In genomic region chr17:35638475-35639190, GRCm38 (mm10) we compare ENCODE assay signal across 8 mouse cellular contexts. TPM values are rescaled to one million over a fixed set of nuclear protein-coding genes. Genes with fewer than 3 reads are reported as not detected.
DNase-seq lines count a peak whose midpoint lies in the region; ATAC-seq and TF ChIP-seq lines count a peak whose summit lies in the region.

No protein-coding gene starts in this region.

- H3K9ac ChIP-seq in embryonic facial prominence, embryonic 12.5 days = no peak overlapping the region
- H3K9ac ChIP-seq in heart, embryonic 13.5 days = peak overlapping the region; percentile 52; the same call in 1 of the 2 replicates
- H3K9ac ChIP-seq in kidney, embryonic 14.5 days (ENCODE audit: low read depth, low read length) = no peak overlapping the region
- no peak overlapping the region for H3K9ac ChIP-seq in liver, postnatal 0 days (replicated peaks)
- no peak overlapping the region for H3K9ac ChIP-seq in neural tube, embryonic 15.5 days (replicated peaks)

- H3K4me2 ChIP-seq in embryonic facial prominence, embryonic 12.5 days (replicated peaks) = peak overlapping the region; percentile 26; the same call in 1 of the 2 replicates
- peak overlapping the region; percentile 64 for H3K4me2 ChIP-seq in heart, embryonic 13.5 days
- no peak overlapping the region; the same call in 1 of the 2 replicates for H3K4me2 ChIP-seq in kidney, embryonic 14.5 days (replicated peaks; ENCODE audit: low read depth, low read length)
- no peak overlapping the region for H3K4me2 ChIP-seq in liver, postnatal 0 days (ENCODE audit: low read depth, low read length)
- peak overlapping the region; percentile 34 for H3K4me2 ChIP-seq in neural tube, embryonic 15.5 days

- peaks cover 5% of the 10 kb centered on the region; the same call in 1 of the 2 replicates for H3K4me1 ChIP-seq in embryonic facial prominence, embryonic 12.5 days
- peaks cover 25% of the 10 kb centered on the region for H3K4me1 ChIP-seq in heart, embryonic 13.5 days
- no peaks in the 10 kb centered on the region for H3K4me1 ChIP-seq in kidney, embryonic 14.5 days (ENCODE audit: control insufficient read depth, insufficient read depth, low read length)
- H3K4me1 ChIP-seq in liver, postnatal 0 days (ENCODE audit: insufficient read depth) = peaks cover 3% of the 10 kb centered on the region; the same call in 1 of the 2 replicates
- peaks cover 9% of the 10 kb centered on the region for H3K4me1 ChIP-seq in neural tube, embryonic 15.5 days

- peak; percentile 80 for ATAC-seq in embryonic facial prominence, embryonic 12.5 days (ENCODE audit: insufficient number of reproducible peaks, insufficient read depth, low FRiP score, low TSS enrichment)
- peak; percentile 79 for ATAC-seq in heart, embryonic 13.5 days (ENCODE audit: extremely low read depth, insufficient number of reproducible peaks, low FRiP score, low TSS enrichment)
- peak; percentile 85 for ATAC-seq in kidney, embryonic 14.5 days (ENCODE audit: low FRiP score, low TSS enrichment)
- ATAC-seq in liver, postnatal 0 days = peak; percentile 62
- ATAC-seq in neural tube, embryonic 15.5 days (ENCODE audit: low FRiP score) = peak; percentile 77; the same call in 1 of the 2 replicates

- WGBS in embryonic facial prominence, embryonic 12.5 days = 29% methylated on average over 14 of the region's 14 CpGs
- 14% methylated on average over 14 of the region's 14 CpGs for WGBS in heart, embryonic 13.5 days
- WGBS in kidney, embryonic 14.5 days = 21% methylated on average over 14 of the region's 14 CpGs
- 18% methylated on average over 14 of the region's 14 CpGs for WGBS in liver, postnatal 0 days (ENCODE audit: insufficient replicate concordance)
- WGBS in neural tube, embryonic 15.5 days = 28% methylated on average over 14 of the region's 14 CpGs

- H3K27ac ChIP-seq in embryonic facial prominence, embryonic 12.5 days = no peak overlapping the region
- peak overlapping the region; percentile 84 for H3K27ac ChIP-seq in heart, embryonic 13.5 days (replicated peaks)
- H3K27ac ChIP-seq in kidney, embryonic 14.5 days (ENCODE audit: low read depth, low read length) = no peak overlapping the region
- H3K27ac ChIP-seq in liver, postnatal 0 days (ENCODE audit: low read depth) = no peak overlapping the region
- H3K27ac ChIP-seq in neural tube, embryonic 15.5 days (replicated peaks) = no peak overlapping the region

- intact Hi-C loops in left cerebral cortex, postnatal 36 days (cut with DNase I) = loop anchor here (5.0 kb wide), 1 partner anchor 99 kb away; no protein-coding TSS in a partner anchor

- no peaks in the 10 kb centered on the region for H3K36me3 ChIP-seq in embryonic facial prominence, embryonic 12.5 days
- no peaks in the 10 kb centered on the region for H3K36me3 ChIP-seq in heart, embryonic 13.5 days
- H3K36me3 ChIP-seq in kidney, embryonic 14.5 days (ENCODE audit: control insufficient read depth, insufficient read depth, low read length) = no peaks in the 10 kb centered on the region
- no peaks in the 10 kb centered on the region for H3K36me3 ChIP-seq in liver, postnatal 0 days (replicated peaks; ENCODE audit: insufficient read depth, low read length)
- H3K36me3 ChIP-seq in neural tube, embryonic 15.5 days = no peaks in the 10 kb centered on the region

- peaks cover 8% of the 10 kb centered on the region; the same call in 1 of the 2 replicates for H3K27me3 ChIP-seq in embryonic facial prominence, embryonic 12.5 days
- H3K27me3 ChIP-seq in heart, embryonic 13.5 days (replicated peaks) = peaks cover 34% of the 10 kb centered on the region
- no peaks in the 10 kb centered on the region for H3K27me3 ChIP-seq in kidney, embryonic 14.5 days (ENCODE audit: control insufficient read depth, insufficient read depth, low read length)
- H3K27me3 ChIP-seq in liver, postnatal 0 days (ENCODE audit: insufficient read depth, low read length) = peaks cover 14% of the 10 kb centered on the region
- H3K27me3 ChIP-seq in neural tube, embryonic 15.5 days (replicated peaks) = peaks cover 3% of the 10 kb centered on the region; the same call in 1 of the 2 replicates

- no peak for TF ChIP-seq EP300 in liver, postnatal 0 days (IDR thresholded peaks at IDR 0.05; ENCODE audit: low read depth)

- H3K9me3 ChIP-seq in embryonic facial prominence, embryonic 12.5 days = no peaks in the 10 kb centered on the region
- H3K9me3 ChIP-seq in heart, embryonic 13.5 days = no peaks in the 10 kb centered on the region
- no peaks in the 10 kb centered on the region for H3K9me3 ChIP-seq in kidney, embryonic 14.5 days (ENCODE audit: control insufficient read depth, low read length)
- H3K9me3 ChIP-seq in liver, postnatal 0 days (ENCODE audit: low read length) = no peaks in the 10 kb centered on the region
- H3K9me3 ChIP-seq in neural tube, embryonic 15.5 days (replicated peaks) = no peaks in the 10 kb centered on the region

- DNase-seq in left cerebral cortex, adult 11 months (ENCODE audit: low spot score) = peak; percentile 42
- DNase-seq in left cerebral cortex, postnatal 36 days (ENCODE audit: low spot score in 2 of 2) = no peak
- peak; percentile 38 for DNase-seq in liver, postnatal 0 days
- peak; percentile 31 for DNase-seq in urinary bladder, postnatal 25 days (ENCODE audit: low spot score)

- 0 out of 2 replicates have a peak overlapping the region, but pooled peaks have one; percentile 7 for H3K4me3 ChIP-seq in embryonic facial prominence, embryonic 12.5 days
- peak overlapping the region; percentile 33 for H3K4me3 ChIP-seq in heart, embryonic 13.5 days
- no peak overlapping the region for H3K4me3 ChIP-seq in kidney, embryonic 14.5 days (ENCODE audit: low read length)
- H3K4me3 ChIP-seq in liver, postnatal 0 days (ENCODE audit: low read depth, low read length) = no peak overlapping the region
- H3K4me3 ChIP-seq in neural tube, embryonic 15.5 days (replicated peaks) = no peak overlapping the region

- TF ChIP-seq CTCF in liver, postnatal 0 days (IDR thresholded peaks at IDR 0.05; ENCODE audit: low read depth) = no peak

RNA-seq across cellular contexts. Expression of gene Mucl3, which starts 4.9 kb away (rescaled TPM):
- total RNA-seq in left cerebral cortex, postnatal 36 days (2021) = not detected
- polyA plus RNA-seq in embryonic facial prominence, embryonic 12.5 days (2016; fragmentation: Nextera tagmentation; extraction: Ambion mirVana) = 0.08 and 0.11 TPM in 2 replicates
- 0.36 and 0.39 TPM in 2 replicates for polyA plus RNA-seq in heart, embryonic 13.5 days (2015; fragmentation: Nextera tagmentation; extraction: Ambion mirVana)
- polyA plus RNA-seq in kidney, embryonic 14.5 days (2014; fragmentation: Nextera tagmentation; extraction: Ambion mirVana) = 0.15 and 0.24 TPM in 2 replicates
- not detected in 2 replicates for polyA plus RNA-seq in liver, postnatal 0 days (2015; fragmentation: Nextera tagmentation; extraction: Ambion mirVana)
- polyA plus RNA-seq in neural tube, embryonic 15.5 days (2015; fragmentation: Nextera tagmentation; extraction: Ambion mirVana) = 0.22 TPM in 1 of 2 replicates, not detected in the other

RNA-seq across cellular contexts. Expression of gene Gm9573, which starts 12.2 kb away (rescaled TPM):
- total RNA-seq in left cerebral cortex, postnatal 36 days (2021) = not detected
- not detected in 2 replicates for polyA plus RNA-seq in embryonic facial prominence, embryonic 12.5 days (2016; fragmentation: Nextera tagmentation; extraction: Ambion mirVana)
- not detected in 2 replicates for polyA plus RNA-seq in heart, embryonic 13.5 days (2015; fragmentation: Nextera tagmentation; extraction: Ambion mirVana)
- polyA plus RNA-seq in kidney, embryonic 14.5 days (2014; fragmentation: Nextera tagmentation; extraction: Ambion mirVana) = not detected in 2 replicates
- polyA plus RNA-seq in liver, postnatal 0 days (2015; fragmentation: Nextera tagmentation; extraction: Ambion mirVana) = not detected in 2 replicates
- not detected in 2 replicates for polyA plus RNA-seq in neural tube, embryonic 15.5 days (2015; fragmentation: Nextera tagmentation; extraction: Ambion mirVana)

RNA-seq across cellular contexts. Expression of gene Vars2, which starts 28.8 kb away (rescaled TPM):
- 10 to 100 TPM; 30.1 to 40.0 TPM for total RNA-seq in left cerebral cortex, postnatal 36 days (2021)
- polyA plus RNA-seq in embryonic facial prominence, embryonic 12.5 days (2016; fragmentation: Nextera tagmentation; extraction: Ambion mirVana) = 18.5 and 23.6 TPM in 2 replicates
- 12.2 and 13.5 TPM in 2 replicates for polyA plus RNA-seq in heart, embryonic 13.5 days (2015; fragmentation: Nextera tagmentation; extraction: Ambion mirVana)
- polyA plus RNA-seq in kidney, embryonic 14.5 days (2014; fragmentation: Nextera tagmentation; extraction: Ambion mirVana) = 9.5 and 16.8 TPM in 2 replicates
- 4.6 and 5.0 TPM in 2 replicates for polyA plus RNA-seq in liver, postnatal 0 days (2015; fragmentation: Nextera tagmentation; extraction: Ambion mirVana)
- 12.8 and 17.9 TPM in 2 replicates for polyA plus RNA-seq in neural tube, embryonic 15.5 days (2015; fragmentation: Nextera tagmentation; extraction: Ambion mirVana)

RNA-seq across cellular contexts. Expression of gene Gtf2h4, which starts 34.9 kb away (rescaled TPM):
- 10 to 100 TPM; 26.8 to 29.9 TPM for total RNA-seq in left cerebral cortex, postnatal 36 days (2021)
- 48.6 and 51.5 TPM in 2 replicates for polyA plus RNA-seq in embryonic facial prominence, embryonic 12.5 days (2016; fragmentation: Nextera tagmentation; extraction: Ambion mirVana)
- polyA plus RNA-seq in heart, embryonic 13.5 days (2015; fragmentation: Nextera tagmentation; extraction: Ambion mirVana) = 25.7 and 27.7 TPM in 2 replicates
- 50.7 and 56.7 TPM in 2 replicates for polyA plus RNA-seq in kidney, embryonic 14.5 days (2014; fragmentation: Nextera tagmentation; extraction: Ambion mirVana)
- 14.1 and 15.2 TPM in 2 replicates for polyA plus RNA-seq in liver, postnatal 0 days (2015; fragmentation: Nextera tagmentation; extraction: Ambion mirVana)
- polyA plus RNA-seq in neural tube, embryonic 15.5 days (2015; fragmentation: Nextera tagmentation; extraction: Ambion mirVana) = 24.1 and 30.7 TPM in 2 replicates

RNA-seq across cellular contexts. Expression of gene Sfta2, which starts 37.3 kb away (rescaled TPM):
- not detected for total RNA-seq in left cerebral cortex, postnatal 36 days (2021)
- not detected in 2 replicates for polyA plus RNA-seq in embryonic facial prominence, embryonic 12.5 days (2016; fragmentation: Nextera tagmentation; extraction: Ambion mirVana)
- polyA plus RNA-seq in heart, embryonic 13.5 days (2015; fragmentation: Nextera tagmentation; extraction: Ambion mirVana) = 1.5 and 1.8 TPM in 2 replicates
- 3.3 and 4.2 TPM in 2 replicates for polyA plus RNA-seq in kidney, embryonic 14.5 days (2014; fragmentation: Nextera tagmentation; extraction: Ambion mirVana)
- polyA plus RNA-seq in liver, postnatal 0 days (2015; fragmentation: Nextera tagmentation; extraction: Ambion mirVana) = not detected in 2 replicates
- polyA plus RNA-seq in neural tube, embryonic 15.5 days (2015; fragmentation: Nextera tagmentation; extraction: Ambion mirVana) = 0.40 TPM in 1 of 2 replicates, not detected in the other

Comparison
In these comparisons a context has a peak if more than half of its experiments do, and no peak if none do; other contexts are left out.
1. DNase-seq: peak in left cerebral cortex, adult 11 months (single experiment), liver, postnatal 0 days (single experiment) and urinary bladder, postnatal 25 days (single experiment); none in left cerebral cortex, postnatal 36 days (0 of 2).
2. H3K4me2 ChIP-seq: peak in embryonic facial prominence, embryonic 12.5 days (single experiment), heart, embryonic 13.5 days (single experiment) and neural tube, embryonic 15.5 days (single experiment); none in kidney, embryonic 14.5 days (single experiment) and liver, postnatal 0 days (single experiment).
3. H3K4me3 ChIP-seq: peak in embryonic facial prominence, embryonic 12.5 days (single experiment) and heart, embryonic 13.5 days (single experiment); none in kidney, embryonic 14.5 days (single experiment), liver, postnatal 0 days (single experiment) and neural tube, embryonic 15.5 days (single experiment).
4. Peak in every context shown above with its lines, with median percentiles within 50 percentile points of each other: ATAC-seq.